Mouse (Mus musculus) testis, adult 2 months (tissue): ENCODE results near the gene 4931428L18Rik.

ENCODE experiments used
- CTCF ChIP-seq: fragments of 200-500 bp; IDR thresholded peaks from 2 replicates; pipeline ENCODE4 v1.5.1; 2012; ENCODE audit warnings: low read depth, mild to moderate bottlenecking, inconsistent platforms, low read length, moderate library complexity; ENCODE audit not compliant: control insufficient read depth, insufficient read depth, insufficient replicate concordance
- POLR2A ChIP-seq: fragments of 200-500 bp; IDR thresholded peaks from 2 replicates; pipeline ENCODE4 v1.6.1; 2012; ENCODE audit warnings: low read depth, mild to moderate bottlenecking, inconsistent platforms, low read length, moderate library complexity; ENCODE audit not compliant: control insufficient read depth

- no peak for TF ChIP-seq CTCF
- peak; percentile 41; the same call in 1 of the 2 replicates for TF ChIP-seq POLR2A
Observed at GRCm38 (mm10) chr1:31222564-31222963, at the start of gene 4931428L18Rik, which contains the start of gene Pih1d3.
